Mouse (Mus musculus): ENCODE data around the gene Kcnq5.
A peak's percentile ranks its signal among the peaks of the same experiment; 100 is the strongest.
"Not testable (repeated sequence)": the region's sequence is repeated elsewhere in the genome, so short reads cannot be mapped to it uniquely, and the experiment has no call there.

The Kcnq5 gene

DNA sequence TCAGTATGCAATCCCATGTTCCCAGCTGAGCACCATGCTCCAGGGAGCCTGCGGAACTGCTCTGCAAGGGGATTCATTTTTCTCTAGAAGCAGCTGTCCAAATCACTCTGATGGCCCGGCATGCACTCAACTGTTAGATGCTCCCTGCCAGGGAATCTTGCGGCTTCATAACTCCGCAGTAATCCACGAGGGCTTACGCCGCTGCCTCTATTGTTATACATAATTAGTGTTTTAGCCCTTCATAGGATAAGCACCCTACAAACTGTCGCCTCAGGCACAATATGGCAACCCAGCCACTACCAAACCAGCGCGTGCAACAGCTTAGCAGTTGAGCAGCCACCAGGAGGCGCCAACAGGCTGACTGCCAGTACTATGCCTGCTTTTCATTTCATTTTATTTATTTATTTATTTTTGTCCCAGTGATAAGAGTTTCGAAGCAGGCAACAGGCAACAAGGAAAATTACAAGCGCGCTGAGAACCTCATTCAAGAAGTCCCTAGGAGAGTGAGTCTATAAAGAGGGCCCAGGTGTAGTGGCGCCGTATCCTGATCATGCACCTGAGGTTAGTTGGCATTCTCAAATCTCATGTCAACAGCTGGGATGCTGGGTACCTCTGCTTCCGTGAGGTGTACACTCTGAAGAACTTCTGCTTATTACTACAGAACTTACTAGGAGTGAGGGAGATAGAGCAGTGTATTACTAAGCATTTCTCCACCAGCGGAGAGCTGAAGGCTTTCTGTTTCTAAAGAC lies 500.6 kb downstream of the Kcnq5 start:
- peak; percentile 22 to 23 for DNase-seq

DNA sequence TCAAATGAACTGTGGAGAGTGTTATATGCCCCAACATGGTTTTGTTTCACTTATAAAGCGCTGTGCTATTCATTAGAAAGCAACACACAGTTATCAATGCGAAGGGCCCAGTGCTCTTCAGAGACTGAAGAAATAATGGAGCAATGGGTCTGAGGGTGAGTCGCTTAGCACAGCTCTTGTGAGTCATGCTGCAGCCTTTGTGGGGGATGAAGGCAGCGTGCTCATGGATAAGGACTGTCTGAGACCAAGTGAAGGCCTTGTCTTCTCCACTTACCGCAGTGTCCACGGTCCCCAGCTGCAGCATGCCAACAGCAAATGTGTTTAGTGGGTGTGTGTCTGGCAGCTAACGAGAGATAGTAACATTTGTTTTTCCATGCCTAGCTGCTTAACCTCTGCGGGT lies 503.2 kb downstream of the Kcnq5 start:
- DNase-seq: no peak

DNA sequence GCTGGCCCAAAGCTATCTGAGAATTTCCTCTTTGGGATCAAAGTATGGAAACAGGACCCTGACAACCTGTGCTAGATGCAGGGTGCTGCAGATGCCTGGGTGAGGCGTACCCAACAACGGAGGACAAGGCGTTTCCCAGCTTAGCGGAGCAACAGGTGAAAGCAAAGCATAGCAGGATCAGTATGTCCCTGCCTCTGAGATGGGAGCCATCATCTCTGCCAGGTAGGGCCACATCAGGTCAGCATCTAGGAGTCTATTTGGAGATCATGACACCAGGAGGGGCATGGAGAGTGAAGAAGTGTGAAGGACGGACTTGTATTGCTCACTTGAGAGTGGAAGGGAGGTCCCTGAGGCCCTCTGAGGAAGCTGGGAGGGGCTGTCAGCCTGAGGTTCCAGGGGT lies 505.8 kb downstream of the Kcnq5 start:
- DNase-seq: no peak

DNA sequence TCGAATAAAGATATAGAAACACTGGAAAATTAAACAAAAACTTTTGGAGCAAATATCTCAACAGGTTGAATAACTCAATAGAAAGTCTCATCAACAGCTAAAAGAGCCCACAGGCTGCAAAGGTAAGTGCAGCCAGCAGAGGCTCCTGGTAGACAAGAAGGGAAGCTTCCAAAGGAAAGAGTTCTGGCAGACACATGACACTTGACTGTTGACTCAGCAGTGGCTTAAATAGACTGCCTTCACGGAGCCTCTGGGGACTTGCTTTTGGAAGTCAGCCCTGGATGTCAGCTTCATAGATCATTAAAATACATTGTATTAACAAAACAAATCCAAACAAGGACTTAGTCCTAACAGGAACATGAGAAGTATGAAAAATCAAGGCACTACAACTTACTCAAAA lies 513.5 kb downstream of the Kcnq5 start:
- no peak for DNase-seq

DNA sequence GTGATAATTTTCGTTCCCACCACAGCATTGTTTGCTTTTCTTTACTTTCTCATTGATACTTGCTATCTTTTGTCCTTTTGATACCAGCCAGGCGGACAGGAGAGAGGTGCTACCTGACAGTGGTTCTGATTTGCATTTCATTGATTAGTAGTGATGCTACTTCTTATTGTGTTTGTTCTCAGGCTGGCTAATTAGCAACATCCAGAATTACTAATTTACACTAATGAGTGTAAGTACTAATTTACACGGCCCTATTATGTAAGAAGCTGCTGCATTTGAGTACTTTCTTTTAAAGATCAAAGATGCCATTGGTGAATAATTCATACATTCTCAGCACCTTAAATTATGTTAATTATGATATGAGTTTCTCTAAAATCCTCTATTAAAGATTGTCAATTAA lies 525.0 kb downstream of the Kcnq5 start:
- DNase-seq: no peak

DNA sequence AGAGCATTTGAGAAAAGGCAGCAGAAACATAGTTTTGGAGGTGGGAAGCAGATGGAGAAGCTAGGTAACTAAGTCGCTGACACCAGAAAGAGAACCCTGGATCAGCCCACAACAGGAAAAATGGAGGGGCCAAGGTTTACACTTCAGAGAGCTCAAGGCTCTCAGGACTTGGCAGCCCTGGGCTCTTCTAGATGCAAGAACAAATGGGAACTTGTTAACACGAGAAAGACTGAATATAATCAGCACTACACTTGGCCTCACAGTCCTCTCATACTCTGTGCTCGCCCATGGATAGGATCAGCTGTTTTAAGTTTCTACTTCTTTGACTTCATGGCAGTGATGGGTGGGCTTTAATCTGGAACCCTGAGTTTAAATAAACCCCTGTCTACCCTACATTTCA lies 526.9 kb downstream of the Kcnq5 start:
- DNase-seq: no peak

DNA sequence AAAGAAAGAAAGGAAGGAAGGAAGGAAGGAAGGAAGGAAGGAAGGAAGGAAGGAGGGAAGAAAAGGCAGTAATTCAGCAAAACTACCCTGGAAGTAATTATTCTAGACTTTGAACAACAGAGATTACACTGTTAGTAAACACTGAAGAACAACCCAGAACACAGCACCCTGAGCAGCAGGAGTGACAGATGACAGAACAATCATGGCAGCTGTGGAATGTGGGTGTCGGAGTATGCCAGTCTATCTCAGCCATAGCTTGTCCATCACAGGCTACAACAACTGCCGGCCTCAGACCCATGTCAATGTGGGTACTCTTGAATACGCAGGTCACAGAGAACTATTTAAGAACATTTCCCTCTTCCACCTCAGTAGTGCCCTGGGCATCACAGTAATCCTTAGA lies 530.1 kb downstream of the Kcnq5 start:
- DNase-seq: no peak

DNA sequence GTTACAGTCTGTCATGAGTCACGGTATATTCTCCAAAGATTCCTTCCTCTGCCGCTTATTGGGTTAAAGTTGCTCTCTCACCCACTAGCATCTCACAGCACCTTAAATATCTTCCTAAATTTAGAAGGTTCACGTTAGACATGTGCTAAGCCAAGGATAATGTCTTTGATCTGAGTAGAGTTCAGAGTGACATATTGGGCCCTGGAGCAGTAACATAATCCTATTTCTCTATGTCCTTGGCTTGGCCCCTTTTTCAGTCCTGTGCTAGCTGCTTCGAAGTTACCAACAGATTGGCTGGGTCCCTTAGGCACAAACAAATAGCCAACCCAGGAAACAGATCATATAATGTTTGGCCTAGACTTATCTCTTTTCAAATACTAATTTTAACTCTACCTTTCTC lies 533.7 kb downstream of the Kcnq5 start:
- DNase-seq: no peak

DNA sequence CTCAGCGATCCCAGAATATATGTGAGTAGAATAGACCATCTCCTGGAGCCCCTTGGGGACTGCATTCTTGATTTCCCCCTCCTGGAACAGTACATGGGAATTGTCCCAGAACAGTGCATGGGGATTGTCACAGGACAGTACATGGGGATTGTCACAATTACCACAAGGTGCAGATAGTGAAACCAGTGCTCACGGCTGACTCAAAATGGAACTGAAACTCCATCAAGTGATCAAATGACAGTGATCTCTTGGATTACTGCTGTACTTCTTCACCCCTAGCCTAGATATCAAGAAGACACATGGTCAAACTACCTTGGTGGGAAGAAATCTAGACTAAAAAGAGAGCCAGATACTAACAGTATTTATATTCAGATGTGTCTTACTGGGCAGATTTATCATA lies 536.1 kb downstream of the Kcnq5 start:
- DNase-seq: no peak

DNA sequence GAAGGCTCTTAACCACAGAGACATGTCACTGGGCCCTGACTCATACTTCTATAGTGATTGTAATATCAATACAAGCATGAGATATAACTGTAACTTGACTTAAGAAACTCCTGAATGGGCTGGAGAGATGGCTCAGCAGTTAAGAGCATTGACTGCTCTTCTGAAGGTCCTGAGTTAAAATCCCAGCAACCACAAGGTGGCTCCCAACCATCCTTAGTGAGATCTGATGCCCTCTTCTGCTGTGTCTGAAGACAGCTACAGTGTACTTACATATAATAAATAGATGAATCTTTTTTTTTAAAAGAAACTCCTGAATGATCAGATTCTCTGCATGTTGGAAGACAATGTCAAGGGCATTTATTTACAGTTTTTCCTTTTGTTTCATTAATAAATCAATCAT lies 542.4 kb downstream of the Kcnq5 start:
- DNase-seq: no peak

DNA sequence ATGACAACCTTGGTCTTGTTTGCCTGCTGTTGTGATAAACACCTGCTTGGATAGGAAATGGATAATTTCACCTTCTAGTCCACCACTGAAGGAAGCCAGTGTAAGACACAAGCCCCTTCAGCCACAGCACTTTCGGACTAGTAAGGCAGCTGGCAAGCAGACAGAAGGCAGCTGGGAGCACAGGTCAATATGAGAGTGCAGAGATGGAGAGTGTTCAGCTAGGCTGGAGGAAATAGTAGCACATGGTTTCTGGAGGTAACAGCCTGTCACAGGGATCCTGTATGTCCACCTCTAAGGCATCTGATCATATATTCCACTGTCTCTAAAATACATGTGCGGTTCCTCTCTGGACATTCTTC lies 549.6 kb downstream of the Kcnq5 start:
- DNase-seq: no peak

DNA sequence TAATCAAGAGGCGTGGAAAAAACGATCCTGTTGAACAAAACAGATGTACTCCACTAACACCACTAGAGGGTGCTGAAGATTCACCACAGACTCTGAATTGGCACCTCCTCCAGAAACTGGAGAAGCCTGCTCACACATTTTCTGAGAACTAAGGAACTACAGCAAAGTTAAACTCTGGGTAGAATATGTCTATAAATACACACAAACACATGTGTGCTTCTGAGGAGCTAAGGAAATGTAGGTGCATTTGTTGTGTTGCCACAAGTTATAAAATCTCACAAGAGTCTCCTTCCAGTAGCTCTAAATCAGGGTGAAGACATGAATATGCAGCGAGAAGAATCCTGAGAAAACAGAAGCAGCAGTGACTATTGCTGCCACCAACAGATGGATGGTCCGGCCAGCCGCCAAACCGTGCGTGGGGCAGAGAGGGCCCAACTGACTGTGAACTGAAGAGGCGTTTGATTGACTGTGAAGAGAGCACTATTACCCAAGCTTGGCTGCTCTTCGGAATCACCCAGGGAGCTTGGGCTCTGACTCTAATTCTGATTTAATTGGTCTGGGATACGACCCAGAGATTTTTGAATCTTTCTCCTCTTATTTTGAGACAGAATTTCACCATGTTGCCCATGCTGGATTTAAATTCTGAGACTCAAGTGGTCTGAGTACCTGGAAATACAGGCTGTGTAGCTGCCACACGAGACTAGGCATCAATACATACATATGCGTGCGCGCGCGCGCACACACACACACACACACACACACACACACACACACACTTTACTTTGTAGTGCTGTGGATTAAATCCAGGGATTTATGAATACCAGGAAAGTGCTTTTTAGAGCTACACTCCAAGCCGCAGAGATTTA lies 550.2 kb downstream of the Kcnq5 start:
- peak; percentile 5 to 18 for DNase-seq

DNA sequence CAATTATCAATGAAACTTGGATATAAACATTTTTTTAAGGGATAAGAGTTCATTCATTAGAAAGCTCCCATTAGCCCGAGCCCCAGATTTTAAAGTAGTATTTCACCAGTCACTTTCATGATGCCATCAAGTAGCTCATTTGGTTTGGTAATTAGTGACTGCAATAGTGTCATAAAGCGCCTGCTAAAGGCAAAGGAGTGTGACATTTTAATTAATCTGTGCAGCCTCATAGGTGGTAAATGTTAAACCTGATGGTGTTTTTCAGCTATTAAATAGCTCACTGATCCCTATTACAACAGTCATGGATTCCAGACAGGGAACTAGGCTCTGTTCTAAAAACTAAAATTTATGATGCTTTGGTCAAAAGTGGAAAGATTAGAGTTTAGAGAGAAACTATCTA lies 554.5 kb downstream of the Kcnq5 start:
- no peak for DNase-seq

DNA sequence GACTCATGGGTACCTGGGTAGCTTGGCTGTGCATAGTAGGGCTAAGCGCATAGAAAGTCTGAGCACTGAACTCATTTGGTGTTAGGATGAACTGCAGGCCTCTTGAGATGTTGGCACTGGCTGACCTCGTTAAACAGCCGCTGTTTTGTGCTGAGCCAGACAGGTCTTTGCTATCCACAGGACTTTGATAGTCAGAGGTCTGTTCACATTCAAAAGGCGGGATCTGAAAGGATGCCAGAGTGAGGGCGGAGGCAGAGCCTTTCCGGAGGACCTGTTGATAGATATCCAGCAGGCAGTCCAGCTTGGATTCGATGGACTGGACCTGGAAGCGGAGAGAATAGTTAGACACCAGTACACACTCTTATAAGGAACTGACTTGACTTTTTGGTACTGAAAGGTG lies 558.9 kb downstream of the Kcnq5 start:
- no peak for DNase-seq

DNA sequence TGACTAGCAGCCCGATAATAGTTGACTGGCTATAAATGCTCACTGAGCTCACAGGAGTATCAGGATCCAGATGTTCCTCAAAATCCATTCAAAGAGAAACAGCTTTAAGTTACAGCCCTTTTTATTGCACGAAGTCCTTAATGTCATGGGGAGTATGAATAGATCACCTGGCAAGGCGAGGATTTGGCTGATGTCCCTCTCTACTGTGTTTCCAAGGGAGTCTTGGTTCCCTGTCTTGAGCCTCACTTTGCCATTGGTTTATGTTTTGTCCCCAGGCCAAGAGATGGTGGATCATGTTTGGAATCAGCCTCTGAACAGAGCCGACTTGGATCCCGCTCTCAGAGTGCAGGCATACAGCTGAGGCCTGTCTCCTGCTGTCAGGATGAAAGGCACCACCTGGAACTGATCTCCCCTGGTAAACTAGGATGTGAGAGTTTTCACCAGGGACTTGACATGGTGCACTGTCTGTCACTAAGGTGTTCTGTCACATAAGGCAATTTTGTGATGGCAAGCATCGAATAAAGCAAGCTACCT lies 570.5 kb downstream of the Kcnq5 start:
- no peak for DNase-seq

DNA sequence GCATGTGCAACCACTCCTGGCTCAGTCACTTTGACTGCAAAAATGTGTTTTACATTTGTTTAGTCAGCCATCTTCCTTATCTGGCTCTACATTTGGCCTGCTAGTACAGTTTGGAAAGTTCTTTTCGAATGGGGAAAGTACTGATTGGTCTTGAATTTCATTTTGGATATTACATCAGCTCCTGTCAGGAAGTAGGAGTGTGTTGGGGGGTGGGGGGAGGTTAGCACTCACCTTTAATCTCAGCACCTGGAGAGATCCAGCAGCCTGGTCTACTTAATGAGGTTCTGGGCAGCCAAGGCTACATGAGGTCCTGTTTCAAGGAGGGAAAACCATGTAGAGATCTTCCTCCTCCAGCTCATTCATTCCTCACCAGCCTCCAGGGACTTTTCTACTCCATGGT lies 578.5 kb downstream of the Kcnq5 start, which contains the start of gene Khdc1b:
Khdc1b (plus strand) TSS at position 301 of the 400 bp plus-strand sequence.
- no peak for DNase-seq

DNA sequence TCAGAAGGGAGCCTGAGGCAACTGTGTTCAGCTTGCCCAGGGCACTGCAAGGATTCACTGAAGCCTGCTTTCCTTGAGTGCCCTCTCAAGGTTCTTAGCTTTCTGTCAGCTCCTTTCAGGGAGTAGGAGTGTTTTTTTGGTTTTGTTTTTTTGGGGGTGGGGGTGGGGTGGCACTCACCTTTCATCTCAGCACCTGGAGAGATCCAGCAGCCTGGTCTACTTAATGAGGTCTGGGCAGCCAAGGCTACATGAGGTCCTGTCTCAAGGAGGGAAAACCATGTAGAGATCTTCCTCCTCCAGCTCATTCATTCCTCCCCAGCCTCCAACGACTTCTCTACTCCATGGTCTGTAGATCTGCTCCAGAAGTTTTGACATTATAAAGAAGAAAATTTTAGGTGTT lies 593.7 kb downstream of the Kcnq5 start, which contains the start of gene Khdc1c:
Khdc1c (plus strand) TSS at position 301 of the 400 bp plus-strand sequence.
- not testable (repeated sequence) for DNase-seq

DNA sequence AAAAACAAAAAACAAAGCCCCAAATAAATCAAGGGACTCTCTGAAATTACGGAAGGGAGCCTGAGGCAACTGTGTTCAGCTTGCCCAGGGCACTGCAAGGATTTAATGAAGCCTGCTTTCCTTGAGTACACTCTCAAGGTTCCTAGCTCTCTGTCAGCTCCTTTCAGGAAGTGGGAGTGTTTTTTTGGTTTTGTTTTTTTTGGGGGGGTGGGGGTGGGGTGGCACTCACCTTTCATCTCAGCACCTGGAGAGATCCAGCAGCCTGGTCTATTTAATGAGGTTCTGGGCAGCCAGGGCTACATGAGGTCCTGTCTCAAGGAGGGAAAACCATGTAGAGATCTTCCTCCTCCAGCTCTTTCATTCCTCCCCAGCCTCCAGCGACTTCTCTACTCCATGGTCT lies 612.4 kb downstream of the Kcnq5 start, which contains the start of gene Khdc1a:
Khdc1a (plus strand) TSS at position 301 of the 400 bp plus-strand sequence.
- no peak for DNase-seq

All from lung, adult 18-20 months (tissue).